Mouse (Mus musculus) T-helper 17 cell (primary cell): ENCODE measurements around the gene Nup188.

ENCODE experiments used
- in situ Hi-C, 2 experiments: fragments of 300-600 bp; cut with MboI, MseI; formaldehyde crosslinking; loops; 1 replicate in 1 of 2; 2 replicates in 1 of 2; pipeline ENCODE4 v1.15.1; 2025; ENCODE audit warnings: high pct_unique_total_duplicates in 2 of 2

The Nup188 gene

GRCm38 (mm10) chr2:30381377-30381725, 95.2 kb downstream of the Nup188 start:
- in situ Hi-C loops = no loop called here

DNA sequence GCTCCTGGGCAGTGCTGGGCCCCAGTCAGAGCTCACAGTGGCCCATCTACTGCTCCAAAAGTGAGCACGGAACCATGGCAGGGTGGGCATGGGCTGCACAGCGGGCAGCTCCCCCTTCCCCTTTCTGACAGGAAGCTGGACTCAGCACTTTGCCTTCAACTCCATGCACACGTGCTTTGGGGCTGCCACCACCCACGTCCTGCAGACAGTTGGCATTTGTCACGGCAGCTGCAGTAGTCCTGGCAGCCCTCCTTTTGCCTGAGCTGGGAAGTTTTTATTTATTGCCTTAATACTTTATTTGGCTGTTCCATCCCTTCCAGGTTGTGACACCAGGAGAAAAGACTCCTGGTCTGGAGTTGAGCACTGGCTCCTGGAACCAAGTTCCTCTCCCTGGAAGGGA, 98.6 kb downstream of the Nup188 start:
- in situ Hi-C loops = no loop called here

- in situ Hi-C loops = no loop called here
These were observed 99.4 kb downstream of the Nup188 start for GRCm38 (mm10) chr2:30385591-30385990.

- in situ Hi-C loops = no loop called here
These were observed 100.7 kb downstream of the Nup188 start for GRCm38 (mm10) chr2:30386913-30387312.

- in situ Hi-C loops = no loop called here
These were observed 102.8 kb downstream of the Nup188 start for GRCm38 (mm10) chr2:30389000-30389399.

DNA sequence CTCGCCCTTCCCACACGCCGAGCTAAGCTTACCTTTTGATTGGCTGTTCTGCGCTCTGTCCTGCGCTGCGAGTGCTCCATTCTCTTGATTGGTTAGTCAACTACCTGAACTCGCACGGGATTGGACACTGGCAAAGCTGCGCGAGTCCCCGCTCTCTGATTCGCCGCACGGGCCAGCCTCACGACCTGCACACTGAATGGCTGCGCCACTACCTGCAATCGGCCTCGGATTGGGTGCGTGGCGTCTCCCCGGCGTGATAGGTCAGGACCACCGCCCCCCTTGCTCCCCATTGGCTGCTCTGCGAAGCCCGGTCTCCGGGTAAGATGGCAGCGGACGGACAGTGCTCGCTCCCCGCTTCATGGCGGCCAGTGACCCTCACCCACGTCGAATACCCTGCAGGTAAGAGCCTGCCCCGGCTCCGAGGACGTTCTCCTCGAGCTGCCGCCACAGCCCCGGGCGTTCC, 105.9 kb downstream of the Nup188 start, which contains the start of gene Dolpp1:
Gene Dolpp1, plus strand, starts transcription at position 141 of the 463 bp plus-strand sequence.
- in situ Hi-C loops = no loop called here

- in situ Hi-C loops = no loop called here
These were observed 106.6 kb downstream of the Nup188 start for GRCm38 (mm10) chr2:30392577-30393369.

DNA sequence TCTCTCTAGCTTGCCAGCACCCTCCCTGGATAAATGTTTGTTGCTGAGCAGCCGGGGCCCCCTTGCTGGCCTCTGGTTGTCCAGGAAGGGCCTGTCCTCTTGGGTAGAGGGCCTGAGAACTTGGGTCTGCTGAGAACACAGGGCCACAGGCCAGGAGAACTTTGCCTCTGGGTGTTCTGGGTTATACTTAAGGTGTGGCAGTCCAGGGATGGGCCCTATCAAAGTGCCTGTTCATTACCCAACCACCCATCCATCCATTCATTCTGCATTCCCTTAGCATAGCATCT, 107.1 kb downstream of the Nup188 start:
- in situ Hi-C loops = no loop called here
